Mouse (Mus musculus) heart, postnatal 0 days (tissue): ENCODE measurements around the gene Gtf2i. TPM values are rescaled to one million over a fixed set of nuclear protein-coding genes. Genes with fewer than 3 reads are reported as not detected.
"Not testable (repeated sequence)": the region's sequence is repeated elsewhere in the genome, so short reads cannot be mapped to it uniquely, and the experiment has no call there.

ENCODE experiments used
- ATAC-seq: fragments of 200-750 bp; cut with Nextera tagmentation; 2 replicates; pipeline ENCODE4 v1.8.0; 2017; ENCODE audit warnings: low read depth, moderate number of reproducible peaks, moderate library complexity; ENCODE audit not compliant: insufficient read depth
- DNase-seq: peaks from one replicate; pipeline ENCODE4 v3.0.0-alpha.2; 2016; ENCODE audit warnings: low spot score
- H3K27ac ChIP-seq: fragments of 300-500 bp; sonication (generic); 2 replicates; pipeline ENCODE4 v1.5.1; 2014; ENCODE audit warnings: low read depth, mild to moderate bottlenecking
- H3K27me3 ChIP-seq: fragments of 300-500 bp; sonication (generic); 2 replicates; pipeline ENCODE4 v1.6.1; 2014; ENCODE audit warnings: low read length, mixed read lengths; ENCODE audit not compliant: control insufficient read depth, insufficient read depth
- H3K36me3 ChIP-seq: fragments of 300-500 bp; sonication (generic); replicated peaks from 2 replicates; pipeline ENCODE4 v1.6.1; 2014; ENCODE audit warnings: low read length, mixed read lengths; ENCODE audit not compliant: control insufficient read depth, insufficient read depth
- H3K4me1 ChIP-seq: fragments of 300-500 bp; sonication (generic); 2 replicates; pipeline ENCODE4 v1.6.1; 2014; ENCODE audit warnings: antibody characterized with exemption; ENCODE audit not compliant: control insufficient read depth, insufficient read depth
- H3K4me2 ChIP-seq: fragments of 300-500 bp; sonication (generic); 2 replicates; pipeline ENCODE4 v1.6.1; 2014; ENCODE audit warnings: low read depth, mild to moderate bottlenecking, low read length, moderate library complexity
- H3K4me3 ChIP-seq: fragments of 300-500 bp; sonication (generic); 2 replicates; pipeline ENCODE4 v1.5.1; 2014; ENCODE audit warnings: low read depth, low read length
- H3K9ac ChIP-seq: fragments of 300-500 bp; sonication (generic); replicated peaks from 2 replicates; pipeline ENCODE4 v1.6.1; 2014; ENCODE audit warnings: low read depth, low read length, mixed read lengths
- H3K9me3 ChIP-seq: fragments of 300-500 bp; sonication (generic); replicated peaks from 2 replicates; pipeline ENCODE4 v1.6.1; 2016; ENCODE audit warnings: low read length; ENCODE audit not compliant: control insufficient read depth
- CTCF ChIP-seq: IDR thresholded peaks from 2 replicates; pipeline ENCODE4 v1.5.1; 2016; ENCODE audit warnings: antibody characterized with exemption, control low read depth, low read depth
- EP300 ChIP-seq: IDR thresholded peaks from 2 replicates; pipeline ENCODE4 v1.6.1; 2016; ENCODE audit warnings: antibody characterized with exemption, low read depth
- WGBS: fragments of 180-500 bp; shearing (Covaris S2); extraction: QIAGEN DNeasy Blood & Tissue Kit; methylation state at CpG from one replicate; pipeline ENCODE4 v1.1.7; 2014; 5-methylcytosine and 5-hydroxymethylcytosine counted together
- polyA plus RNA-seq: library from polyadenylated mRNA; unstranded; fragments of >200 nt; fragmentation: Nextera tagmentation; extraction: Ambion mirVana; gene quantifications from 2 replicates; pipeline ENCODE4 v1.2.1, GENCODE M21; 2015
- total RNA-seq: library from RNA; depleted of rRNA; stranded (reverse); fragments of >200 nt; gene quantifications from 2 replicates; pipeline ENCODE4 v1.2.3, GENCODE M21; 2014; ENCODE audit warnings: low replicate concordance

The Gtf2i gene
- total and polyA plus RNA-seq, 2 experiments from 2014 or later: 81.9 to 97.1 TPM

- Histone ChIP-seq H3K36me3 (no peaks in the 10 kb centered on the region), H3K27me3 (no peaks in the 10 kb centered on the region), H3K4me1 (peaks cover 4% of the 10 kb centered on the region; the same call in 1 of the 2 replicates), H3K9me3 (no peaks in the 10 kb centered on the region), H3K27ac (no peak overlapping the region), H3K4me2 (0 out of 2 replicates have a peak overlapping the region, but pooled peaks have one; percentile 18), H3K9ac (no peak overlapping the region), H3K4me3 (no peak overlapping the region)
- no peak for TF ChIP-seq CTCF
- TF ChIP-seq EP300: no peak
- WGBS: 17% methylated on average over 10 of the region's 10 CpGs
- ATAC-seq (peak; percentile 82), DNase-seq (peak; percentile 35)
Measured at GRCm38 (mm10) chr5:134350660-134351059, 36.1 kb upstream of the Gtf2i start.

- H3K27me3 ChIP-seq: no peaks in the 10 kb centered on the region
- H3K9ac ChIP-seq: no peak overlapping the region
- no peaks in the 10 kb centered on the region for H3K36me3 ChIP-seq
- no peak overlapping the region for H3K4me2 ChIP-seq
- H3K27ac ChIP-seq: no peak overlapping the region
- H3K4me3 ChIP-seq: no peak overlapping the region
- ATAC-seq: no peak
- peak; percentile 40 for TF ChIP-seq CTCF
- TF ChIP-seq EP300: no peak
- no peaks in the 10 kb centered on the region for H3K9me3 ChIP-seq
- 74% methylated on average over 2 of the region's 2 CpGs for WGBS
- DNase-seq: no peak
- 0 out of 2 replicates have a peak, but pooled peaks cover 4% of the 10 kb centered on the region for H3K4me1 ChIP-seq
Measured at GRCm38 (mm10) chr5:134347066-134347465, 32.5 kb upstream of the Gtf2i start.

- Histone ChIP-seq H3K9ac (no peak overlapping the region), H3K27ac (no peak overlapping the region), H3K4me2 (no peak overlapping the region), H3K9me3 (no peaks in the 10 kb centered on the region), H3K4me3 (no peak overlapping the region), H3K4me1 (0 out of 2 replicates have a peak, but pooled peaks cover 2% of the 10 kb centered on the region), H3K36me3 (no peaks in the 10 kb centered on the region), H3K27me3 (no peaks in the 10 kb centered on the region)
- DNase-seq: no peak
- no peak for TF ChIP-seq EP300
- TF ChIP-seq CTCF: peak; percentile 40
- ATAC-seq: no peak
- 76% methylated on average over 9 of the region's 9 CpGs for WGBS
Measured at GRCm38 (mm10) chr5:134345449-134345848, 30.9 kb upstream of the Gtf2i start.

GRCm38 (mm10) chr5:134344076-134344475, 29.5 kb upstream of the Gtf2i start:
- no peaks in the 10 kb centered on the region for H3K4me1 ChIP-seq
- no peaks in the 10 kb centered on the region for H3K36me3 ChIP-seq
- TF ChIP-seq EP300 (no peak), CTCF (no peak)
- H3K9ac ChIP-seq: no peak overlapping the region
- ATAC-seq (no peak), DNase-seq (no peak)
- no peaks in the 10 kb centered on the region for H3K9me3 ChIP-seq
- H3K27ac ChIP-seq: no peak overlapping the region
- H3K4me2 ChIP-seq: no peak overlapping the region
- WGBS: 70% methylated on average over 8 of the region's 8 CpGs
- H3K27me3 ChIP-seq: no peaks in the 10 kb centered on the region
- H3K4me3 ChIP-seq: no peak overlapping the region

GRCm38 (mm10) chr5:134343530-134343929, 29.0 kb upstream of the Gtf2i start:
- not testable (repeated sequence) for ATAC-seq, H3K9ac ChIP-seq, H3K36me3 ChIP-seq, H3K9me3 ChIP-seq, H3K4me3 ChIP-seq, H3K27ac ChIP-seq, H3K4me1 ChIP-seq, H3K27me3 ChIP-seq, DNase-seq, H3K4me2 ChIP-seq
- 75% methylated on average over 3 of the region's 4 CpGs for WGBS

DNA sequence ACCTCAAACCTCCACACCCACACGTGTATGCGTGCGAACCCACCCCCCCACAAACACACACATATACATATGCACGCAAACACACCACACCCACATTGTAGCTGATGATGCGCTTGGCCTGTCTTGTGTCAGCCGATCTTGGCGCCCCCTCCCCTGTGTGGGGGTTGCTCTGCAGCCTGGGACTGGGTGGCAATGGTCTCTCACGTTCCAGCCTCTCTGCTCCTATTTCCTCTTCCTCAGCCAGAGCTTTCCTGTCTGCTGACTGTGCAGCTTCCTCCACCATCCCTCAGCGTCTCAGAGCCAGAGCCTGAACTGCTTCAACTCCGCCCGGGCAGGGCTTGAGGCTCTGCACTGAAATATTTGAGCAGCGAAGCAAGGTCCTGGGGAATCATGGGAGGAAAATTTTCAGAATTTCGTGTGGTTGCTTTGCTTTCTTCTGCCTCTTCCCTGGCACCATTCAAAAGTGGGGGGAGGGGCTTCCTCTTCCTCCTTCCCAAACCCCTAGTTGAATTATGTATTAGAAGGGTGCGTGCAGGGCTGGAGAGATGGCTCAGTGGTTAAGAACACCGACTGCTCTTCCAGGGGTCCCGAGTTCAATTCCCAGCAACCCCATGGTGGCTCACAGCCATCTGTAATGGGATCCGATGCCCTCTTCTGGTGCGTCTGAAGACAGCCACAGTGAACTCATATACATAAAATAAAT, 28.1 kb upstream of the Gtf2i start:
- Histone ChIP-seq H3K9me3 (no peaks in the 10 kb centered on the region), H3K36me3 (no peaks in the 10 kb centered on the region), H3K4me2 (no peak overlapping the region), H3K4me3 (no peak overlapping the region), H3K9ac (no peak overlapping the region), H3K27me3 (no peaks in the 10 kb centered on the region), H3K4me1 (no peaks in the 10 kb centered on the region), H3K27ac (no peak overlapping the region)
- no peak for TF ChIP-seq EP300
- TF ChIP-seq CTCF: no peak
- 58% methylated on average over 18 of the region's 18 CpGs for WGBS
- ATAC-seq: peak; percentile 14; the same call in 1 of the 2 replicates
- DNase-seq: no peak
